Mouse (Mus musculus): ENCODE measurements around the gene Cyb5d1.

The Cyb5d1 gene

GRCm38 (mm10) chr11:69395235-69395633 lies at the start of gene Cyb5d1, which contains the start of gene Naa38:
TSS of gene Cyb5d1 (minus strand) at chr11:69395631.
TSS of gene Naa38 (plus strand) at chr11:69395487.
- peak; percentile 37; the same call in 1 of the 2 replicates for ATAC-seq (ENCODE audit: insufficient number of reproducible peaks, low FRiP score, low TSS enrichment)

- no peak for ATAC-seq (ENCODE audit: insufficient number of reproducible peaks, low FRiP score, low TSS enrichment)
Observed at GRCm38 (mm10) chr11:69443328-69443727, 47.9 kb upstream of the Cyb5d1 start.

DNA sequence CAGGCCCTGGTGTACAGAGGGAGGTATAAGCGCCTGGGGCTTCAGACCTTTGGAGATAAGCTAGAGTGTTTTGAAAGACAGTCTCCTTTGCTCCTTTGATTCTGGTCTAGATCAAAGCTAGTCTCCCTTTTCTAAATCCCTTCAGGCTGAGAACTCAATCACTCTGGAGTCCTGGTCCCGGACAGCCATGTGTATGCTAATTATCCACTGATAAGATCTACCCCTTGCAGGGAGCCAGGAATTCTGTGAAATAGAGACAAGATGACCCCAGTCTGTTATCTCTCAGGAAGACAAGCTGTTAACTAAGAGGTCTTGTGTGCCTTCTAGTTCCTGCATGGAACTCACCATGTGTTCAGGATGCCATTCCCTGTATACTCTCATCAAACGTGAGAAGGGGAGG lies 41.9 kb upstream of the Cyb5d1 start:
- no peak for ATAC-seq (ENCODE audit: insufficient number of reproducible peaks, low FRiP score, low TSS enrichment)

DNA sequence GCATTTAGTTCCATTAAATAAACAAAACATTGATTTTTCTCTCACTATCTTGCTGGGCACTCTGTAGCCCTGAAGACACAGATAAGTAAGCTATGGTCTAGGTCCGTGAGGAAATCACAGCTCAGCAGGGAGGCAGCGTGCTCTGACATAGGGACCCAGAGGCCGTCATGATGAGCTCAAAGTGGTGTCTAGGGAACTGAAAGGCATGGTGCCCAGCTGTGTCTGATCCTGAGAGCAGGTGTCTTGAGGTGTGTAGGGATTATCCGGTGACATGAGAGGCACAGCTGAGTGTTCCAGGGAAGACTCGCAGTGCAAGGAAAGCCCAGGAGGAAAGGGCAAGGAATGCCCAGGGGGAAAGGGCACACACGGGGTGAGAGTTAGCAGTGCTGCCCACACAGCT lies 37.8 kb upstream of the Cyb5d1 start:
- no peak for ATAC-seq (ENCODE audit: insufficient number of reproducible peaks, low FRiP score, low TSS enrichment)

GRCm38 (mm10) chr11:69432640-69432982 lies 37.2 kb upstream of the Cyb5d1 start:
- no peak; the same call in 1 of the 2 replicates for ATAC-seq (ENCODE audit: insufficient number of reproducible peaks, low FRiP score, low TSS enrichment)

DNA sequence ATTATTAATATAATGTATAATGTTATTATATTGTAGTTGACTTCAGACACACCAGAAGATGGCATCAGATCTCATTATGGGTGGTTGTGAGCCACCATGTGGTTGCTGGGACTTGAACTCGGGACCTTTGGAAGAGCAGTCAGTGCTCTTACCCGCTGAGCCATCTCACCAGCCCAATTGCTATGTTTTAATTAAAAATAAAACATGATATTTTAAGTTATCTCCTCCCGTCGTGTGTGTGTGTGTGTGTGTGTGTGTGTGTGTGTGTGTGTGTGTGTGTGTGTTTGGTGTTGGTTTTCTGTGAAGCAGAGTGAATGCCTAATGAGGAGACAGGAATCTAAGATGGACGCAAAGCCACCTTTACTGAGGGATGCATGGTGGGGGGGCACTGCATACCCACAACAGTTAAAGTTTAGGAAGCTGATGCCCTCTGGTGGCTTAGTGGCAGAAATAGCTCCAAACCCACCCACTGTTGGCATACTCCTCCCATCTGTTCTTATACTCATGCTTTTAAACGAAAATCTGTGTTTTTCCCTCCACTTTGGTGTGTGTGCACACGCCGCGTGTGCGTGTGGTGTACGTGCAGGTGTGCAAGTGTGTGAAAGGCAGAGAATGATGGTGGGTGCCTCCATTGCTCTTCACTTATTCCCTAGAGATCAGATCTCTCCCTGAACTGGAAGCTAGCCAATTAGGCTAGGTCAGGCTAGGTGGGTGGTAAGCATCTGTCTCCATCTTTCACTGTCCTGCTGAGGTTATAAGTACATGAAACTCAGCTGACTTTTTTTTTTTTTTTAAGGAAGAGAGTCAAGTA lies 36.6 kb upstream of the Cyb5d1 start:
- ATAC-seq (ENCODE audit: insufficient number of reproducible peaks, low FRiP score, low TSS enrichment), result peak; percentile 72; the same call in 1 of the 2 replicates

GRCm38 (mm10) chr11:69430631-69431030 lies 35.2 kb upstream of the Cyb5d1 start:
- ATAC-seq (ENCODE audit: insufficient number of reproducible peaks, low FRiP score, low TSS enrichment), result no peak

- no peak for ATAC-seq (ENCODE audit: insufficient number of reproducible peaks, low FRiP score, low TSS enrichment)
Observed at GRCm38 (mm10) chr11:69429313-69429712, 33.9 kb upstream of the Cyb5d1 start.

GRCm38 (mm10) chr11:69428751-69429150 lies 33.3 kb upstream of the Cyb5d1 start:
- ATAC-seq (ENCODE audit: insufficient number of reproducible peaks, low FRiP score, low TSS enrichment), result no peak

DNA sequence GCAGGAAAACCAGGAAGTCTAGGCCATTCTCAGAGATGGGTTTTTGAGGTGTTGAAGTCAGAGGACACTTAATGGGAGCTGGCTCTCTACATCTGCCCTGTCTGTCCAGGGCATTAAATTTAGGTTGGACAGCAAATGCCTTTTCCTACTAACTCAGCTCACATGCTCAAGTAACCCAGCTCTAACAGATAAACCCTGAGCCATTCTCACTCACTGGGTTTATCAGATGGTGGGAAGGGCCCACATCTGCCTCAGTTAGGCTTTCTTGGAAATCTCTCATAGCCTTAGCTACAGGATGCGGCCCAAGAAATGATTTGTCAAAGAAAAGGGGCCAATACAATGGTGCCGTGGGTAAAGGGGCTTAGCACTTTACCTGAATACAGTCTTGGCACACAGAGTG lies 30.8 kb upstream of the Cyb5d1 start:
- ATAC-seq (ENCODE audit: insufficient number of reproducible peaks, low FRiP score, low TSS enrichment), result no peak

DNA sequence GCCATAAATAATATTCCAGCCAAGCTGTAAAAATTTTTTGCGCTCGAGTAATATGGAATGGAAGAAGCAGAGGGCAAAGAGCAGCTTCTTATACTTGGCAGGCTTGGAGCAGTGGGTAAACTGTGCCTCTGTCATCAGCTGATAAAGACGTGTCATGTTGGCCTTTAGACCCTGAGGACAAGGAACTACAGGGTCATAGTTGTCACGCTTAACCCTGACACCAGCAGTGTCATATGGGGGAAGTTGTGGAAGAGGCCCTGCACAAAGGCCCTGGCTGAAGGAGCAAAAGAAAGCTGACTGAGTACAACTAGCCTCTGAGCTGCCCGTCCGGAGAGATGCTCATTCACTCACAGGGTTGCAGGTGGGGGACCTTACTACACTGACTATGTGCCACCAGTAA lies 28.5 kb upstream of the Cyb5d1 start:
- no peak for ATAC-seq (ENCODE audit: insufficient number of reproducible peaks, low FRiP score, low TSS enrichment)

GRCm38 (mm10) chr11:69422842-69423241 lies 27.4 kb upstream of the Cyb5d1 start:
- ATAC-seq (ENCODE audit: insufficient number of reproducible peaks, low FRiP score, low TSS enrichment), result no peak

DNA sequence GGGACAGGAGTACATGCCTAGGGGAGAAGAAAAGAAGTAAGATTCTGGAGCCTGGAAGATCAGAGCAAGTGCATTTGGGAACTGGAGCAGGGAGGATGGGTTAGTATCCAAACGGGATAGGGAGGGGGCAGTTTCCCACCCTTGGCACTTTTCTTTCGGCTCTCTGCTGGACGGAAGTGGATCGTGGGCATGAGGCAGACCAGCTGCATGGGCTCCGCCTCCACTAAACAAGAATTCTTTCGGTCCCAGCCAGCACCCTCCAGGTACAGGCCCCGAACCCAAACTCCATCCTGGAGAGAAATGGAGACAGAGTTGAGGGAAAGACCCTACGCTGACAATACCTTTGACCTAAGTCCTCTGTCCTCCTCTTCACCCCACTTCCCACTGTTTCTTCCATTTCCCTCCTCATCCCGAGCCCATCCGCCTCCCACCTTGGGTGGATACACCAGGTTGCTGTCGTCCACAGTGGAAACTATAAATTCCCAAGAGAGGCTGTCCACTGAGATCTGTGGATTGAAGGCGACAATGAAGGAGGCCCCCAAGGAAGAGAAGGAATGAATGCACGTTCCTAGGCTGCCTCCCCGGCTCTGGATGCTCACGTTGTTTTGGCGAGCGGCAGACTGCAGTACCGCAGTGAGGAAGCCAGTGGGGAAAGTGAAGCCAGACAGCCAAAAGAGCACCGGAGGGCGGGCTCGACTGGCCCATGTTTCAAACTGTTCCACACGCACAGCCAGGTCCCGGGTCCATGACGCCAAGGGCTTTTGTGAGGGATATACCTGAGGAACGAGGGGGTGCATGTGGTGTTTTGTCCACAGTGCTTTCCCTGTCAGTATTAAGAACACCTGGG lies 25.9 kb upstream of the Cyb5d1 start:
- ATAC-seq (ENCODE audit: insufficient number of reproducible peaks, low FRiP score, low TSS enrichment), result no peak

- no peak for ATAC-seq (ENCODE audit: insufficient number of reproducible peaks, low FRiP score, low TSS enrichment)
Observed at GRCm38 (mm10) chr11:69420554-69421000, 25.1 kb upstream of the Cyb5d1 start.

GRCm38 (mm10) chr11:69419813-69420553 lies 24.6 kb upstream of the Cyb5d1 start:
- no peak for ATAC-seq (ENCODE audit: insufficient number of reproducible peaks, low FRiP score, low TSS enrichment)

- no peak for ATAC-seq (ENCODE audit: insufficient number of reproducible peaks, low FRiP score, low TSS enrichment)
Observed at GRCm38 (mm10) chr11:69419443-69419812, 24.0 kb upstream of the Cyb5d1 start.

DNA sequence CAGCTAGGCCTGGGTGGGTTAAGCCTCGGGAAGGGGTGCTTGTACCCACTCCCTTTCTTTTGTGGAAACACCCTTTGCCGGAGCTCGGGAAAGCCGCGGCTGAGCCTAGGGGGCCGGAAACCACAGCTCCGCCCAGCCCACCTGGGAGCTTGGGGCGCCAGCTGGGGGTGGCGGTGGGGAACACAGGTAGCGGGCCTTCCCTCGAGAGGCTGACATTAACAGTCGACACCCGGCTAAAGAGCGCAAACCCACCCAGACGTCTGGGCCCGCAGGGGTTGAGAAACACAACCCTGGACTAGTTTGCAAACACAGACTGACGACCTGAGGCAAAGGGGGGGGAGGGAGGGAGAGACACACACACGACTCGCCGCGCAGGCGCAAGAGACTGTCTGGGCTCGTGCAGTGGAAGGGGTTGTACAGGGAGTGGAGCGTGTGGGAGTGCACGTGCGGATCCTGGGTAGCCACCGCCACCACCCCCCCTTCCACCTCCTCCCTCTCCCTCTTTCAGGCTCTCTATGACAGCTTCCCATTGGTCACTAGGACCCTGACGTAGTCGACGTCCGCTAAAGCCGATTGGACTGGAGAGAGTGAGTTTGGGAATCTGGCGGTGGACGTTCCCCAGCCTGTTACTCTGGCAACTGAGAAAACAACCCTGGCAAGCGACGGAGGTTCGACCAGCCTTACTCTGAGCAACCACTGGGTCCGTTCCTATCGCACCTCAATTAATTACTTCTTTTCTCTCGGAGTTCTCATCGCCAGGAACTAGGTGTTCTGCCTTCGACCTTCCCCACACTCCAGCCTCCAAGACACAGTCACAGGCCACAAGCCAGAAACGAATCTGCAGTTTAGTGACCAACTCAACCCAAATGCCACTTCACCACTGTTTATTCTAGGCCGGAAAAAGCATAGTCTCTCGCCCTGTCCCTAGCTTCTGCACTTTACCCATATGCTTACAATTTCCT lies 23.3 kb upstream of the Cyb5d1 start:
- ATAC-seq (ENCODE audit: insufficient number of reproducible peaks, low FRiP score, low TSS enrichment), result peak; percentile 79

- ATAC-seq (ENCODE audit: insufficient number of reproducible peaks, low FRiP score, low TSS enrichment), result peak; percentile 29; the same call in 1 of the 2 replicates
Observed at GRCm38 (mm10) chr11:69417449-69418384, 22.3 kb upstream of the Cyb5d1 start.
